Mouse (Mus musculus): ENCODE data around the gene Prkn.

GRCm38 (mm10) chr17:11340368-11340767 is 500.2 kb downstream of the Prkn start:
- TF ChIP-seq GATA1 (IDR thresholded peaks at IDR 0.05; ENCODE audit: borderline replicate concordance, low read length), result no peak
- no peak for TF ChIP-seq FLI1 (IDR thresholded peaks at IDR 0.05; ENCODE audit: low read length)
